Mouse (Mus musculus) neural tube, embryonic 13.5 days (tissue): Measurements from ENCODE around the gene Fam213a. TPM values are rescaled to one million over a fixed set of nuclear protein-coding genes. Genes with fewer than 3 reads are reported as not detected.

Source experiments
- ATAC-seq: fragments of 200-750 bp; cut with Nextera tagmentation; 2 replicates; pipeline ENCODE4 v1.8.0; 2017; ENCODE audit warnings: low read depth, mild to moderate bottlenecking, moderate TSS enrichment, moderate library complexity
- H3K27ac ChIP-seq: fragments of 300-500 bp; sonication (generic); replicated peaks from 2 replicates; pipeline ENCODE4 v1.5.1; 2015; ENCODE audit warnings: moderate library complexity, mild to moderate bottlenecking, inconsistent platforms
- H3K27me3 ChIP-seq: fragments of 300-500 bp; sonication (generic); 2 replicates; pipeline ENCODE4 v1.6.1; 2015; ENCODE audit warnings: mild to moderate bottlenecking, inconsistent platforms
- H3K36me3 ChIP-seq: fragments of 300-500 bp; sonication (generic); 2 replicates; pipeline ENCODE4 v1.6.1; 2015; ENCODE audit warnings: mild to moderate bottlenecking, inconsistent platforms
- H3K4me1 ChIP-seq: fragments of 300-500 bp; sonication (generic); replicated peaks from 2 replicates; pipeline ENCODE4 v1.6.1; 2015; ENCODE audit warnings: inconsistent platforms
- H3K4me2 ChIP-seq: fragments of 300-500 bp; sonication (generic); 2 replicates; pipeline ENCODE4 v1.6.1; 2015; ENCODE audit warnings: inconsistent platforms, mild to moderate bottlenecking, moderate library complexity
- H3K4me3 ChIP-seq: fragments of 300-500 bp; sonication (generic); 2 replicates; pipeline ENCODE4 v1.5.1; 2015; ENCODE audit warnings: mild to moderate bottlenecking, inconsistent platforms
- H3K9ac ChIP-seq: fragments of 300-500 bp; sonication (generic); 2 replicates; pipeline ENCODE4 v1.6.1; 2015; ENCODE audit warnings: moderate library complexity, mild to moderate bottlenecking, inconsistent platforms
- H3K9me3 ChIP-seq: fragments of 300-500 bp; sonication (generic); 2 replicates; pipeline ENCODE4 v1.6.1; 2016; ENCODE audit warnings: inconsistent platforms
- WGBS: fragments of 180-500 bp; shearing (Covaris S2); methylation state at CpG from one replicate; pipeline ENCODE4 v1.1.7; 2015; 5-methylcytosine and 5-hydroxymethylcytosine counted together
- polyA plus RNA-seq: library from polyadenylated mRNA; unstranded; fragments of >200 nt; fragmentation: Nextera tagmentation; extraction: Ambion mirVana; gene quantifications from 2 replicates; pipeline ENCODE4 v1.2.1, GENCODE M21; 2015

Gene Fam213a
- polyA plus RNA-seq, 1 experiment from 2014 or later: 73.4 TPM

DNA sequence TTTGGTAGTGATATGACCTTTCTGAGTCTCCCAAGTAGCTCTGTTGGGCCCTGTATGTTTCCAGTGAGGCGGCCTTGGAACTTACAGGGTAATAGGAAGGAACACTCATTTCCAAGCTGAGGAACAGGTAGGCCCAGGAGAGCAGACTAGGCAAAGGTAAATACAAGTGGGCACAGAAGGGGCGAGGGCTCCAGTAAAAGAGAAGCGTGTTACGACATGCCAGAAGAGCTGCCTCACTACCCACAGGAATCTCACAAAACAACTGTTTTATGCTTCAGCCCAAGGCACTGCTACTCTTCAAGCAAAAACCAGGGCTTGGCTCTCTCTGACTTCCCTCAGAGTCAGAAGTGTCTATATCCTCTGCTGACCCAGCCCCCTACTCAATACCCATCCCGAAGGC lies 65.1 kb downstream of the Fam213a start:
- ATAC-seq: no peak
- Histone ChIP-seq H3K4me3 (no peak overlapping the region), H3K4me2 (no peak overlapping the region), H3K4me1 (peaks cover 55% of the 10 kb centered on the region), H3K9me3 (0 out of 2 replicates have a peak, but pooled peaks cover 2% of the 10 kb centered on the region), H3K9ac (no peak overlapping the region), H3K27me3 (no peaks in the 10 kb centered on the region), H3K27ac (0 out of 2 replicates have a peak overlapping the region, but pooled peaks have one; percentile 6), H3K36me3 (0 out of 2 replicates have a peak, but pooled peaks cover 9% of the 10 kb centered on the region)
- 86% methylated on average over 5 of the region's 5 CpGs for WGBS

DNA sequence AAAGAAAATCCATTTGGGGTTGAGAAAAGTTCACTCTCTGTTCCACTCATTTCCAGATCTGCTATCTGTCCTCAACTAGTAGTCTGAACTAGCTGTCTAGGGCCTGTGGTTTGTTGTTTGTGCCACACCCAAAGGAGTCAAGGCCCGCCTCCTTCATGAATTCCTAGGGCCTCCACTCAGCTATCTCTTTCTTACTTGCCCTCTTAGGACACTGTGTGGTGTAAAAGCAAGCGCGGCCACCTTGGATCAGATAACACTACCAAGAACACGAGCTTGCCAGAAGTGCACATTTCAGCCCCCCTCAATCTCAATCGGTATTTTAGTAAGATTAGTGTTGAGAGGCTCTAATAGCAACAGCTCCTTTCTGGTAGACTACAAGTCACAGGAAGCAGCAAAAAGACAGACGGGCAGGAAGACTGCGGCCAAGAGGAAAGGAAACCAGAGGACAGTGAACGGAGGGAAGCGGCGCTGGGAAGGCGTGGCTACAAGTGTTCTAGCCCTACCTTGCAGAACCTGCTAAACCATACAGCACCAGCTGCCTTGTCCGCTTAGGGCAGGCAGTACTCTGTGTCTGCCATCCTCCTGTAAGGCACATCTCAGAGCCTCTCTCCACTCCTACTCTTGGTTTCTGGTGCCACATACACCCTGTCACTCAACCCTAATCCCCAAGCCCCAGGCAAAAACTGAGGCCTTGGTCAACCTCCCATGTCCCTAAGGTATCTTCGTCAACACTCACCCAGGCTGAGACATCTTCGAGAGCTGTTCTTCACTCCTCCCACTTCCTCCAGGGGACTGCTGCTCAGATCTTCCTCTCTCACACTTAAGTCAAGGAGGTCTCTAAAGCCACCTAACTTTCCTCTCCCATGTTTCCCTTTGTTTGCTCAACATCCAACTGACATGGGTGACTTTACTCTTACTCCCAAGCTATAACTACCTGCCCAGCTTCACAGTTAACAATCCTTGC lies 65.9 kb downstream of the Fam213a start:
- Histone ChIP-seq H3K27me3 (no peaks in the 10 kb centered on the region), H3K9me3 (0 out of 2 replicates have a peak, but pooled peaks cover 2% of the 10 kb centered on the region)

DNA sequence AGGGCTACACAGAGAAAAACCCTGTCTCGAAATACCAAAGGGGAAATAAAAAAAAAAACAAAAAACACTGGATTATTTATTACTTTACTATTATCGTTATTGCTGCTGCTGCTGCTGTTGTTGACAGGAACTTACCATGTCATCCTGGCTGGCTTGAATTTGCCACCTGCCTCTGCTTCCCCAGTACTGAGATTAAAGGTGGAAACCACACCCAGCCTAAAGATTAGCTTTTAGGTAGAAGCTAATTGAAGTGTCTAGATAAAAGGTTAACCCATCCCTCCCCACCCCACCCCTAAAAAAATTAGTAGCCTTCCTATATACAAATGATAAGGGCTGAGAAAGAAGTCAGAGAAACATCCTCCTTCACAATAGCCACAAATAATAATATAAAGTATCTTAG lies 69.8 kb downstream of the Fam213a start:
- Histone ChIP-seq H3K4me2 (no peak overlapping the region), H3K4me1 (peaks cover 12% of the 10 kb centered on the region), H3K27ac (no peak overlapping the region), H3K9ac (no peak overlapping the region), H3K4me3 (no peak overlapping the region), H3K27me3 (no peaks in the 10 kb centered on the region), H3K36me3 (0 out of 2 replicates have a peak, but pooled peaks cover 9% of the 10 kb centered on the region), H3K9me3 (0 out of 2 replicates have a peak, but pooled peaks cover 2% of the 10 kb centered on the region)
- 85% methylated on average over 2 of the region's 2 CpGs for WGBS
- ATAC-seq: no peak

More for the DNA sequence above, 65.9 kb downstream of the Fam213a start:
- 0 out of 2 replicates have a peak overlapping the region, but pooled peaks have one; percentile 6 for H3K27ac ChIP-seq
- H3K36me3 ChIP-seq: 0 out of 2 replicates have a peak, but pooled peaks cover 9% of the 10 kb centered on the region
- no peak overlapping the region for H3K4me2 ChIP-seq
- WGBS: 88% methylated on average over 14 of the region's 14 CpGs
- no peak overlapping the region for H3K4me3 ChIP-seq
- peaks cover 47% of the 10 kb centered on the region for H3K4me1 ChIP-seq
- H3K9ac ChIP-seq: no peak overlapping the region
- ATAC-seq: no peak

Other genes with a start within 250 kb of the Fam213a start
- 1.5 and 1.6 TPM in 2 replicates for gene Sh2d4b, start 120.5 kb downstream of the Fam213a start, polyA plus RNA-seq
- 78.5 and 87.4 TPM in 2 replicates for gene Tspan14, start 47.0 kb downstream of the Fam213a start, polyA plus RNA-seq
- 0.39 TPM in 1 of 2 replicates, not detected in the other for gene Dydc2, start 55.4 kb upstream of the Fam213a start, polyA plus RNA-seq
- not detected in 2 replicates for gene Dydc1, start 59.1 kb upstream of the Fam213a start, polyA plus RNA-seq
- not detected in 2 replicates for gene Mat1a, start 91.2 kb upstream of the Fam213a start, polyA plus RNA-seq
- 0.22 and 0.31 TPM in 2 replicates for gene Sftpa1, start 118.0 kb upstream of the Fam213a start, polyA plus RNA-seq
- gene Mbl1, start 137.7 kb upstream of the Fam213a start, polyA plus RNA-seq: not detected in 2 replicates
- gene Sftpd, start 171.4 kb upstream of the Fam213a start, polyA plus RNA-seq: not detected in 2 replicates